Mouse (Mus musculus): ENCODE results near the gene Pdia4.
"Not testable (repeated sequence)": the region's sequence is repeated elsewhere in the genome, so short reads cannot be mapped to it uniquely, and the experiment has no call there.

Pdia4 gene

GRCm38 (mm10) chr6:47811324-47811723 lies 1.9 kb downstream of the Pdia4 start:
- no peak for DNase-seq (ENCODE audit: low read depth)

GRCm38 (mm10) chr6:47810181-47810580 lies 3.0 kb downstream of the Pdia4 start:
- no peak for DNase-seq (ENCODE audit: low read depth)

GRCm38 (mm10) chr6:47809053-47809452 lies 4.2 kb downstream of the Pdia4 start:
- no peak for DNase-seq (ENCODE audit: low read depth)

- DNase-seq (ENCODE audit: low read depth), result no peak
Measured at GRCm38 (mm10) chr6:47808545-47808944, 4.7 kb downstream of the Pdia4 start.

GRCm38 (mm10) chr6:47807419-47807818 lies 5.8 kb downstream of the Pdia4 start:
- no peak for DNase-seq (ENCODE audit: low read depth)

GRCm38 (mm10) chr6:47805520-47805919 lies 7.7 kb downstream of the Pdia4 start:
- no peak for DNase-seq (ENCODE audit: low read depth)

- no peak for DNase-seq (ENCODE audit: low read depth)
Measured at GRCm38 (mm10) chr6:47799079-47799478, 14.2 kb downstream of the Pdia4 start.

- no peak for DNase-seq (ENCODE audit: low read depth)
Measured at GRCm38 (mm10) chr6:47794106-47794830, 19.0 kb downstream of the Pdia4 start.

- no peak for DNase-seq (ENCODE audit: low read depth)
Measured at GRCm38 (mm10) chr6:47793284-47793683, 19.9 kb downstream of the Pdia4 start.

GRCm38 (mm10) chr6:47792533-47792932 lies 20.7 kb downstream of the Pdia4 start:
- no peak for DNase-seq (ENCODE audit: low read depth)

GRCm38 (mm10) chr6:47790745-47791144 lies 22.5 kb downstream of the Pdia4 start:
- DNase-seq (ENCODE audit: low read depth), result no peak

GRCm38 (mm10) chr6:47788821-47789220 lies 24.4 kb downstream of the Pdia4 start:
- DNase-seq (ENCODE audit: low read depth), result no peak

- DNase-seq (ENCODE audit: low read depth), result peak; percentile 73
Measured at GRCm38 (mm10) chr6:47787941-47788736, 25.1 kb downstream of the Pdia4 start.

- no peak for DNase-seq (ENCODE audit: low read depth)
Measured at GRCm38 (mm10) chr6:47784707-47785412, 28.4 kb downstream of the Pdia4 start.

- DNase-seq (ENCODE audit: low read depth), result peak; percentile 62
Measured at GRCm38 (mm10) chr6:47781091-47781968, 31.9 kb downstream of the Pdia4 start.

- DNase-seq (ENCODE audit: low read depth), result no peak
Measured at GRCm38 (mm10) chr6:47780576-47781013, 32.6 kb downstream of the Pdia4 start.

- DNase-seq (ENCODE audit: low read depth), result not testable (repeated sequence)
Measured at GRCm38 (mm10) chr6:47771760-47772159, 41.5 kb downstream of the Pdia4 start.

GRCm38 (mm10) chr6:47771113-47771512 lies 42.1 kb downstream of the Pdia4 start:
- DNase-seq (ENCODE audit: low read depth), result not testable (repeated sequence)

- not testable (repeated sequence) for DNase-seq (ENCODE audit: low read depth)
Measured at GRCm38 (mm10) chr6:47769861-47770260, 43.4 kb downstream of the Pdia4 start.

- not testable (repeated sequence) for DNase-seq (ENCODE audit: low read depth)
Measured at GRCm38 (mm10) chr6:47768520-47768919, 44.7 kb downstream of the Pdia4 start.

- not testable (repeated sequence) for DNase-seq (ENCODE audit: low read depth)
Measured at GRCm38 (mm10) chr6:47767355-47767754, 45.9 kb downstream of the Pdia4 start.

All from fibroblast of lung, adult 2 months (primary cell).